Mouse (Mus musculus): Measurements from ENCODE around the gene Tyr. TPM values are rescaled to one million over a fixed set of nuclear protein-coding genes. Genes with fewer than 3 reads are reported as not detected.
"Not testable (repeated sequence)": the region's sequence is repeated elsewhere in the genome, so short reads cannot be mapped to it uniquely, and the experiment has no call there.

Tyr gene
- not detected for total RNA-seq (2021)
- long read RNA-seq, experiment 1 = 0 reads
- long read RNA-seq, experiment 2 = 0 reads

- no peak for DNase-seq
Observed at GRCm38 (mm10) chr7:87493412-87493811, at the start of gene Tyr. Gene Tyr, minus strand, starts transcription at chr7:87493512.

- DNase-seq = no peak
Observed at GRCm38 (mm10) chr7:87539031-87539430, 45.7 kb upstream of the Tyr start.

- no peak for DNase-seq
Observed at GRCm38 (mm10) chr7:87494124-87494682, 891 bp upstream of the Tyr start.

GRCm38 (mm10) chr7:87488024-87488423 lies 5.3 kb downstream of the Tyr start:
- no peak for DNase-seq

- no peak for DNase-seq
Observed at GRCm38 (mm10) chr7:87413271-87413670, 80.0 kb downstream of the Tyr start.

GRCm38 (mm10) chr7:87411373-87411772 lies 81.9 kb downstream of the Tyr start:
- DNase-seq = not testable (repeated sequence)

DNA sequence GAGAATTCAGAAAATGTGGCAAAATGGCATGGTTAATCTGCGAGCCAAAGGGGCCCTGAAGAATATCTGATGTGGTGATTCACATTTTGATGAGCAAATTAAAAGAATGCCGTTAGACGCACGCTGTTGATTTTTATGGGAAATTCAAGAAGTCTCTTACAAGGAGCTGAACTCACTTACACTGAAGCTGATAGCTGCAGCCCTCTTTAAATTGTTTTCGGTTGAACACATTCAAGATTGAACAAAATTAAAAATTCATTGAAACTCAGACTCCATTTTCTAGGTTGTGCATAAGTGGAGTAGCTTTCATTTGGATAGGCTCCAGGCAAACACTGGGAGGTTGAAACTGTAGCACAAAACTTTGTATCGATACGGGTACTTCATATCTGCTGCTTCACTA lies 96.3 kb downstream of the Tyr start:
- no peak for DNase-seq

- no peak for DNase-seq
Observed at GRCm38 (mm10) chr7:87374935-87375334, 118.4 kb downstream of the Tyr start.

Other genes with a start within 250 kb of the Tyr start
- 1 to 10 TPM; 1.5 to 2.1 TPM for gene Nox4, start 247.4 kb downstream of the Tyr start, total RNA-seq (2021)
- not detected for gene Grm5, start 90.7 kb upstream of the Tyr start, total RNA-seq (2021)

Measured in gastrocnemius, postnatal 25 days (tissue).